Mouse (Mus musculus): ENCODE data around the gene Ntrk3. TPM values are rescaled to one million over a fixed set of nuclear protein-coding genes. Genes with fewer than 3 reads are reported as not detected.

Gene Ntrk3
- polyA plus RNA-seq, 1 experiment from 2014 or later, result 0.89 TPM

- Histone ChIP-seq H3K27me3 (ENCODE audit: control insufficient read depth, insufficient read depth, low read depth, low read length) (no peaks in the 10 kb centered on the region; the same call in 1 of the 2 replicates), H3K4me2 (ENCODE audit: low read depth, low read length) (peak overlapping the region; percentile 36), H3K9me3 (ENCODE audit: control insufficient read depth, low read length) (no peaks in the 10 kb centered on the region), H3K4me1 (replicated peaks; ENCODE audit: control insufficient read depth, insufficient read depth, low read length) (peaks cover 3% of the 10 kb centered on the region; the same call in 1 of the 2 replicates), H3K9ac (ENCODE audit: low read length) (no peak overlapping the region), H3K4me3 (ENCODE audit: low read length) (no peak overlapping the region), H3K27ac (ENCODE audit: low read length) (no peak overlapping the region), H3K36me3 (ENCODE audit: control insufficient read depth, insufficient read depth, low read length) (no peaks in the 10 kb centered on the region)
- WGBS, result 8% methylated on average over 5 of the region's 5 CpGs
- ATAC-seq (ENCODE audit: low read depth), result no peak; the same call in 1 of the 2 replicates
Measured at GRCm38 (mm10) chr7:78569255-78569618, 168.6 kb downstream of the Ntrk3 start.

- H3K4me2 ChIP-seq (ENCODE audit: low read depth, low read length), result peak overlapping the region; percentile 36
- no peak overlapping the region for H3K4me3 ChIP-seq (ENCODE audit: low read length)
- no peaks in the 10 kb centered on the region; the same call in 1 of the 2 replicates for H3K27me3 ChIP-seq (ENCODE audit: control insufficient read depth, insufficient read depth, low read depth, low read length)
- no peaks in the 10 kb centered on the region for H3K36me3 ChIP-seq (ENCODE audit: control insufficient read depth, insufficient read depth, low read length)
- H3K4me1 ChIP-seq (replicated peaks; ENCODE audit: control insufficient read depth, insufficient read depth, low read length), result peaks cover 3% of the 10 kb centered on the region; the same call in 1 of the 2 replicates
- no peaks in the 10 kb centered on the region for H3K9me3 ChIP-seq (ENCODE audit: control insufficient read depth, low read length)
- no peak overlapping the region for H3K9ac ChIP-seq (ENCODE audit: low read length)
- ATAC-seq (ENCODE audit: low read depth), result peak; percentile 43; the same call in 1 of the 2 replicates
- no peak overlapping the region for H3K27ac ChIP-seq (ENCODE audit: low read length)
- WGBS, result 13% methylated on average over 16 of the region's 16 CpGs
Measured at GRCm38 (mm10) chr7:78568411-78569254, 169.2 kb downstream of the Ntrk3 start.

GRCm38 (mm10) chr7:78566617-78567016 is 171.2 kb downstream of the Ntrk3 start:
- Histone ChIP-seq H3K27me3 (ENCODE audit: control insufficient read depth, insufficient read depth, low read depth, low read length) (no peaks in the 10 kb centered on the region; the same call in 1 of the 2 replicates), H3K36me3 (ENCODE audit: control insufficient read depth, insufficient read depth, low read length) (no peaks in the 10 kb centered on the region), H3K4me3 (ENCODE audit: low read length) (no peak overlapping the region), H3K9ac (ENCODE audit: low read length) (no peak overlapping the region), H3K4me2 (ENCODE audit: low read depth, low read length) (no peak overlapping the region), H3K27ac (ENCODE audit: low read length) (no peak overlapping the region), H3K9me3 (ENCODE audit: control insufficient read depth, low read length) (no peaks in the 10 kb centered on the region), H3K4me1 (replicated peaks; ENCODE audit: control insufficient read depth, insufficient read depth, low read length) (peaks cover 3% of the 10 kb centered on the region; the same call in 1 of the 2 replicates)
- no peak for ATAC-seq (ENCODE audit: low read depth)
- 45% methylated on average over 3 of the region's 3 CpGs for WGBS

- H3K4me2 ChIP-seq (ENCODE audit: low read depth, low read length), result no peak overlapping the region
- no peak overlapping the region for H3K4me3 ChIP-seq (ENCODE audit: low read length)
- no peak overlapping the region for H3K27ac ChIP-seq (ENCODE audit: low read length)
- peaks cover 3% of the 10 kb centered on the region; the same call in 1 of the 2 replicates for H3K4me1 ChIP-seq (replicated peaks; ENCODE audit: control insufficient read depth, insufficient read depth, low read length)
- H3K9ac ChIP-seq (ENCODE audit: low read length), result no peak overlapping the region
- no peaks in the 10 kb centered on the region; the same call in 1 of the 2 replicates for H3K27me3 ChIP-seq (ENCODE audit: control insufficient read depth, insufficient read depth, low read depth, low read length)
- H3K9me3 ChIP-seq (ENCODE audit: control insufficient read depth, low read length), result no peaks in the 10 kb centered on the region
- H3K36me3 ChIP-seq (ENCODE audit: control insufficient read depth, insufficient read depth, low read length), result no peaks in the 10 kb centered on the region
- 91% methylated on average over 3 of the region's 3 CpGs for WGBS
- ATAC-seq (ENCODE audit: low read depth), result no peak
Measured at GRCm38 (mm10) chr7:78565386-78565785, 172.4 kb downstream of the Ntrk3 start.

- no peaks in the 10 kb centered on the region for H3K27me3 ChIP-seq (ENCODE audit: control insufficient read depth, insufficient read depth, low read depth, low read length)
- no peaks in the 10 kb centered on the region for H3K36me3 ChIP-seq (ENCODE audit: control insufficient read depth, insufficient read depth, low read length)
- ATAC-seq (ENCODE audit: low read depth), result no peak
- no peak overlapping the region for H3K27ac ChIP-seq (ENCODE audit: low read length)
- H3K4me1 ChIP-seq (replicated peaks; ENCODE audit: control insufficient read depth, insufficient read depth, low read length), result no peaks in the 10 kb centered on the region
- H3K4me2 ChIP-seq (ENCODE audit: low read depth, low read length), result no peak overlapping the region
- no peaks in the 10 kb centered on the region for H3K9me3 ChIP-seq (ENCODE audit: control insufficient read depth, low read length)
- WGBS, result 76% methylated on average over 5 of the region's 5 CpGs
- H3K4me3 ChIP-seq (ENCODE audit: low read length), result no peak overlapping the region
- no peak overlapping the region for H3K9ac ChIP-seq (ENCODE audit: low read length)
Measured at GRCm38 (mm10) chr7:78558503-78558902, 179.3 kb downstream of the Ntrk3 start.

GRCm38 (mm10) chr7:78555532-78555931 is 182.3 kb downstream of the Ntrk3 start:
- 84% methylated on average over 5 of the region's 5 CpGs for WGBS
- Histone ChIP-seq H3K9ac (ENCODE audit: low read length) (no peak overlapping the region), H3K36me3 (ENCODE audit: control insufficient read depth, insufficient read depth, low read length) (no peaks in the 10 kb centered on the region), H3K4me3 (ENCODE audit: low read length) (no peak overlapping the region), H3K4me1 (replicated peaks; ENCODE audit: control insufficient read depth, insufficient read depth, low read length) (no peaks in the 10 kb centered on the region), H3K9me3 (ENCODE audit: control insufficient read depth, low read length) (no peaks in the 10 kb centered on the region), H3K4me2 (ENCODE audit: low read depth, low read length) (no peak overlapping the region), H3K27ac (ENCODE audit: low read length) (no peak overlapping the region), H3K27me3 (ENCODE audit: control insufficient read depth, insufficient read depth, low read depth, low read length) (no peaks in the 10 kb centered on the region)
- no peak for ATAC-seq (ENCODE audit: low read depth)

- no peak for ATAC-seq (ENCODE audit: low read depth)
- Histone ChIP-seq H3K4me1 (replicated peaks; ENCODE audit: control insufficient read depth, insufficient read depth, low read length) (no peaks in the 10 kb centered on the region), H3K4me2 (ENCODE audit: low read depth, low read length) (no peak overlapping the region), H3K9me3 (ENCODE audit: control insufficient read depth, low read length) (no peaks in the 10 kb centered on the region), H3K27me3 (ENCODE audit: control insufficient read depth, insufficient read depth, low read depth, low read length) (no peaks in the 10 kb centered on the region), H3K27ac (ENCODE audit: low read length) (no peak overlapping the region), H3K9ac (ENCODE audit: low read length) (no peak overlapping the region), H3K36me3 (ENCODE audit: control insufficient read depth, insufficient read depth, low read length) (no peaks in the 10 kb centered on the region), H3K4me3 (ENCODE audit: low read length) (no peak overlapping the region)
- 82% methylated on average over 8 of the region's 8 CpGs for WGBS
Measured at GRCm38 (mm10) chr7:78549461-78549860, 188.4 kb downstream of the Ntrk3 start.

GRCm38 (mm10) chr7:78548721-78549120 is 189.1 kb downstream of the Ntrk3 start:
- H3K27ac ChIP-seq (ENCODE audit: low read length), result no peak overlapping the region
- H3K9ac ChIP-seq (ENCODE audit: low read length), result no peak overlapping the region
- H3K27me3 ChIP-seq (ENCODE audit: control insufficient read depth, insufficient read depth, low read depth, low read length), result no peaks in the 10 kb centered on the region
- no peaks in the 10 kb centered on the region for H3K4me1 ChIP-seq (replicated peaks; ENCODE audit: control insufficient read depth, insufficient read depth, low read length)
- no peak overlapping the region for H3K4me3 ChIP-seq (ENCODE audit: low read length)
- no peak for ATAC-seq (ENCODE audit: low read depth)
- no peak overlapping the region for H3K4me2 ChIP-seq (ENCODE audit: low read depth, low read length)
- no peaks in the 10 kb centered on the region for H3K36me3 ChIP-seq (ENCODE audit: control insufficient read depth, insufficient read depth, low read length)
- 66% methylated on average over 5 of the region's 5 CpGs for WGBS
- H3K9me3 ChIP-seq (ENCODE audit: control insufficient read depth, low read length), result no peaks in the 10 kb centered on the region

GRCm38 (mm10) chr7:78546551-78546950 is 191.3 kb downstream of the Ntrk3 start:
- H3K36me3 ChIP-seq (ENCODE audit: control insufficient read depth, insufficient read depth, low read length), result no peaks in the 10 kb centered on the region
- no peak overlapping the region for H3K27ac ChIP-seq (ENCODE audit: low read length)
- no peaks in the 10 kb centered on the region for H3K9me3 ChIP-seq (ENCODE audit: control insufficient read depth, low read length)
- no peaks in the 10 kb centered on the region for H3K4me1 ChIP-seq (replicated peaks; ENCODE audit: control insufficient read depth, insufficient read depth, low read length)
- no peak overlapping the region for H3K4me3 ChIP-seq (ENCODE audit: low read length)
- H3K9ac ChIP-seq (ENCODE audit: low read length), result no peak overlapping the region
- no peak for ATAC-seq (ENCODE audit: low read depth)
- whole genome bisulfite sequencing, result 66% methylated on average over 10 of the region's 10 CpGs
- H3K27me3 ChIP-seq (ENCODE audit: control insufficient read depth, insufficient read depth, low read depth, low read length), result no peaks in the 10 kb centered on the region
- no peak overlapping the region for H3K4me2 ChIP-seq (ENCODE audit: low read depth, low read length)
